Mouse (Mus musculus) megakaryocyte, embryonic 14.5 days (primary cell): ENCODE data around the gene Cox4i1. TPM values are rescaled to one million over a fixed set of nuclear protein-coding genes. Genes with fewer than 3 reads are reported as not detected.

Experiments
- H3K27me3 ChIP-seq: replicated peaks from 2 replicates; pipeline ENCODE3; 2012; ENCODE audit warnings: inconsistent platforms
- H3K36me3 ChIP-seq: replicated peaks from 2 replicates; pipeline ENCODE3; 2012; ENCODE audit warnings: low read length, inconsistent platforms, mixed read lengths
- H3K4me1 ChIP-seq: 2 replicates; pipeline ENCODE4 v1.6.1; 2012; ENCODE audit warnings: inconsistent platforms
- H3K4me3 ChIP-seq: replicated peaks from 2 replicates; pipeline ENCODE3; 2012; ENCODE audit warnings: moderate library complexity, mild to moderate bottlenecking, inconsistent platforms
- H3K9me3 ChIP-seq: 2 replicates; pipeline ENCODE4 v1.6.1; 2012; ENCODE audit warnings: inconsistent platforms
- FLI1 ChIP-seq: IDR thresholded peaks from 2 replicates; pipeline ENCODE4 v1.6.1; 2012; ENCODE audit warnings: low read length, inconsistent platforms, mixed read lengths
- GATA1 ChIP-seq: IDR thresholded peaks from 3 replicates; pipeline ENCODE4 v1.6.1; 2012; ENCODE audit warnings: mixed read lengths, low read length, inconsistent platforms, borderline replicate concordance
- polyA plus RNA-seq: library from polyadenylated mRNA; stranded (reverse); fragments of >175 nt; gene quantifications from 2 replicates; pipeline ENCODE4 v1.2.3, GENCODE M21; 2012; ENCODE audit warnings: low replicate concordance; ENCODE audit not compliant: insufficient read depth

Cox4i1 gene
- polyA plus RNA-seq, 1 experiment = 216 TPM

GRCm38 (mm10) chr8:120686576-120686975 is 18.6 kb downstream of the Cox4i1 start:
- peaks cover 44% of the 10 kb centered on the region for H3K4me1 ChIP-seq
- TF ChIP-seq GATA1 = no peak
- TF ChIP-seq FLI1 = no peak
- H3K9me3 ChIP-seq = peaks cover 9% of the 10 kb centered on the region; the same call in 1 of the 2 replicates
- no peaks in the 10 kb centered on the region for H3K36me3 ChIP-seq
- H3K4me3 ChIP-seq = no peak overlapping the region
- H3K27me3 ChIP-seq = peaks cover 81% of the 10 kb centered on the region

- Histone ChIP-seq H3K4me3 (no peak overlapping the region), H3K36me3 (no peaks in the 10 kb centered on the region), H3K4me1 (peaks cover 44% of the 10 kb centered on the region), H3K27me3 (peaks cover 79% of the 10 kb centered on the region), H3K9me3 (peaks cover 9% of the 10 kb centered on the region; the same call in 1 of the 2 replicates)
- TF ChIP-seq GATA1 (no peak), FLI1 (no peak)
These were observed 19.8 kb downstream of the Cox4i1 start for GRCm38 (mm10) chr8:120687786-120688185.

DNA sequence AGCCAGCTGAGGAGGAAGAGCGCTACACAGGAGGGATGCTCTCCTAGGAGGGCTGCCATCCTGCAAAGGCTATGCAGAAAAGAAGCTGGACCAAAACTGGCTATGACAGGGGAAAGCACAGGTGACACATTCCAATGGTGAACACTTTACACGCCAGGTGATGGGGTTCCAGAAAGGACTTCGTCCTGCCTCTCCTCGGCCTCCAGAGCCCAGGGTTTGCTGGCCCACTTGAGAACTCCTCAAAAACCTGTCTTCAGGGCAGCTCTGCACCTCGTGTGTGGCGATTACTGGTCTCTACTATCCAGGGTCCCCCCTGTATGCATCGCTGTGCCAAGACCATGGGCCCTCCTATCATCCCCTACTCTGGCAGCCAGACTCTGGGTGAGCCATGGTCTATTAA is 20.5 kb downstream of the Cox4i1 start:
- H3K4me3 ChIP-seq = no peak overlapping the region
- peaks cover 41% of the 10 kb centered on the region for H3K4me1 ChIP-seq
- H3K27me3 ChIP-seq = peaks cover 74% of the 10 kb centered on the region
- TF ChIP-seq FLI1 (no peak), GATA1 (no peak)
- no peaks in the 10 kb centered on the region for H3K36me3 ChIP-seq
- peaks cover 9% of the 10 kb centered on the region; the same call in 1 of the 2 replicates for H3K9me3 ChIP-seq

GRCm38 (mm10) chr8:120692934-120693333 is 24.9 kb downstream of the Cox4i1 start:
- no peak overlapping the region for H3K4me3 ChIP-seq
- TF ChIP-seq FLI1 (no peak), GATA1 (no peak)
- H3K9me3 ChIP-seq = peaks cover 10% of the 10 kb centered on the region; the same call in 1 of the 2 replicates
- no peaks in the 10 kb centered on the region for H3K36me3 ChIP-seq
- peaks cover 60% of the 10 kb centered on the region for H3K27me3 ChIP-seq
- peaks cover 61% of the 10 kb centered on the region for H3K4me1 ChIP-seq

- Histone ChIP-seq H3K9me3 (peaks cover 11% of the 10 kb centered on the region; the same call in 1 of the 2 replicates), H3K4me3 (peak overlapping the region; percentile 29), H3K4me1 (peaks cover 61% of the 10 kb centered on the region), H3K27me3 (peaks cover 50% of the 10 kb centered on the region), H3K36me3 (no peaks in the 10 kb centered on the region)
- TF ChIP-seq FLI1 = no peak
- no peak for TF ChIP-seq GATA1
These were observed 26.0 kb downstream of the Cox4i1 start for GRCm38 (mm10) chr8:120693861-120694493.

DNA sequence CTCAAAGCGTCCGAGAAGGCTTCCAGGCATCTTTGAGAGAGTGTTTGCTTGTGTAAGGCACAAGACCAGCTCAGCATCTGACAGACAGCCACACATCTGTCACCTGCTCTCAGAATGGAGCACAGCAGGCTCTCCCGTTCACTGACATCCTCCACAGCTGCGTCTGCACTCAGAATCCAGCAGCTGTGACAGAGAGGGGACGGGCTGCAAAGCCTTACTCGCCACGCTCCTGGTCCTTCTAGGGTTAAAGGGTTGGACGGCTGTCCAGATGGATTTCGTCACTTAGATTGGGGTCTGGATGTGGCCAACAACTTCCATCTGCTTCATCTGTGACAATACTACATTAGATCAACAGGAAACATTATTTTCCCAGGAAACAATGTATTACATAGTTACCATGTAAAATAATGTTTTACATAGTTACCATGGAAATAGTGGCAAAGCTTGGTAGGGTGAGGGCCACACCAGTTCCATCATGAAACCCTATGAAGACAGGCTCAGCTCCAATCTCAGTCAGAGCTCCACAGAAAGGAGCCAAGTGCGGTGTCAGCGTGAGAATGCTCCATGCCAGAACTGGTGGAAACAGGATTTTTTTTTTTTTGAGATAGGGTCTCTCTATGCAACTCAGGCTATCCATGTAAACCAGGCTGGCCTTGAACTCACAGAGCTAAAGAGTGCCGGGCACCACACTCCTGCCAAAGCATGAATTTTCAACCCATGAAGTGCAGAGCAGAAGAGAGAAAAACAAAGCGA is 28.6 kb downstream of the Cox4i1 start:
- H3K4me1 ChIP-seq = peaks cover 74% of the 10 kb centered on the region
- no peaks in the 10 kb centered on the region for H3K36me3 ChIP-seq
- peaks cover 50% of the 10 kb centered on the region for H3K27me3 ChIP-seq
- H3K4me3 ChIP-seq = no peak overlapping the region
- H3K9me3 ChIP-seq = 0 out of 2 replicates have a peak, but pooled peaks cover 6% of the 10 kb centered on the region
- no peak for TF ChIP-seq FLI1
- no peak for TF ChIP-seq GATA1

GRCm38 (mm10) chr8:120697154-120697978 is 29.3 kb downstream of the Cox4i1 start:
- Histone ChIP-seq H3K27me3 (peaks cover 53% of the 10 kb centered on the region), H3K4me1 (peaks cover 82% of the 10 kb centered on the region), H3K9me3 (0 out of 2 replicates have a peak, but pooled peaks cover 6% of the 10 kb centered on the region), H3K4me3 (peak overlapping the region; percentile 42), H3K36me3 (no peaks in the 10 kb centered on the region)
- TF ChIP-seq GATA1 = no peak
- TF ChIP-seq FLI1 = no peak

GRCm38 (mm10) chr8:120697979-120698272 is 29.9 kb downstream of the Cox4i1 start:
- Histone ChIP-seq H3K36me3 (no peaks in the 10 kb centered on the region), H3K27me3 (peaks cover 50% of the 10 kb centered on the region), H3K4me1 (peaks cover 88% of the 10 kb centered on the region), H3K9me3 (0 out of 2 replicates have a peak, but pooled peaks cover 6% of the 10 kb centered on the region), H3K4me3 (no peak overlapping the region)
- TF ChIP-seq GATA1 (no peak), FLI1 (no peak)

GRCm38 (mm10) chr8:120698426-120698825 is 30.4 kb downstream of the Cox4i1 start:
- Histone ChIP-seq H3K4me3 (no peak overlapping the region), H3K9me3 (0 out of 2 replicates have a peak, but pooled peaks cover 6% of the 10 kb centered on the region), H3K4me1 (peaks cover 89% of the 10 kb centered on the region), H3K27me3 (peaks cover 49% of the 10 kb centered on the region), H3K36me3 (no peaks in the 10 kb centered on the region)
- TF ChIP-seq FLI1 (no peak), GATA1 (no peak)
